Mouse (Mus musculus) limb, embryonic 12.5 days (tissue): ENCODE results near the gene 9930104L06Rik. TPM values are rescaled to one million over a fixed set of nuclear protein-coding genes. Genes with fewer than 3 reads are reported as not detected.
A peak's percentile ranks its signal among the peaks of the same experiment; 100 is the strongest.

Source experiments
- ATAC-seq: fragments of 200-750 bp; cut with Nextera tagmentation; 2 replicates; pipeline ENCODE4 v1.8.0; 2017; ENCODE audit warnings: low read depth, moderate TSS enrichment; ENCODE audit not compliant: insufficient number of reproducible peaks, insufficient read depth, low FRiP score, low TSS enrichment
- H3K27ac ChIP-seq: fragments of 300-500 bp; sonication (generic); 2 replicates; pipeline ENCODE4 v1.5.1; 2016; ENCODE audit warnings: mild to moderate bottlenecking, moderate library complexity
- H3K27me3 ChIP-seq: fragments of 300-500 bp; sonication (generic); 2 replicates; pipeline ENCODE4 v1.6.1; 2016; ENCODE audit warnings: mild to moderate bottlenecking, moderate library complexity
- H3K36me3 ChIP-seq: fragments of 300-500 bp; sonication (generic); 2 replicates; pipeline ENCODE4 v1.6.1; 2016; ENCODE audit warnings: mild to moderate bottlenecking, moderate library complexity
- H3K4me1 ChIP-seq: fragments of 300-500 bp; sonication (generic); replicated peaks from 2 replicates; pipeline ENCODE4 v1.6.1; 2016
- H3K4me2 ChIP-seq: fragments of 300-500 bp; sonication (generic); 2 replicates; pipeline ENCODE4 v1.6.1; 2016; ENCODE audit warnings: mild to moderate bottlenecking, moderate library complexity
- H3K4me3 ChIP-seq: fragments of 300-500 bp; sonication (generic); replicated peaks from 2 replicates; pipeline ENCODE4 v1.5.1; 2016; ENCODE audit warnings: mild to moderate bottlenecking
- H3K9ac ChIP-seq: fragments of 300-500 bp; sonication (generic); replicated peaks from 2 replicates; pipeline ENCODE4 v1.6.1; 2016; ENCODE audit warnings: mild to moderate bottlenecking, moderate library complexity
- H3K9me3 ChIP-seq: fragments of 300-500 bp; sonication (generic); 2 replicates; pipeline ENCODE4 v1.6.1; 2016; ENCODE audit warnings: mild to moderate bottlenecking, moderate library complexity
- WGBS: fragments of 180-500 bp; shearing (Covaris S2); methylation state at CpG from one replicate; pipeline ENCODE4 v1.1.7; 2016; 5-methylcytosine and 5-hydroxymethylcytosine counted together
- polyA plus RNA-seq: library from polyadenylated mRNA; unstranded; fragments of >200 nt; fragmentation: Nextera tagmentation; extraction: Ambion mirVana; gene quantifications from 2 replicates; pipeline ENCODE4 v1.2.1, GENCODE M21; 2016

Gene 9930104L06Rik
- polyA plus RNA-seq, 1 experiment from 2014 or later: 19.4 TPM

DNA sequence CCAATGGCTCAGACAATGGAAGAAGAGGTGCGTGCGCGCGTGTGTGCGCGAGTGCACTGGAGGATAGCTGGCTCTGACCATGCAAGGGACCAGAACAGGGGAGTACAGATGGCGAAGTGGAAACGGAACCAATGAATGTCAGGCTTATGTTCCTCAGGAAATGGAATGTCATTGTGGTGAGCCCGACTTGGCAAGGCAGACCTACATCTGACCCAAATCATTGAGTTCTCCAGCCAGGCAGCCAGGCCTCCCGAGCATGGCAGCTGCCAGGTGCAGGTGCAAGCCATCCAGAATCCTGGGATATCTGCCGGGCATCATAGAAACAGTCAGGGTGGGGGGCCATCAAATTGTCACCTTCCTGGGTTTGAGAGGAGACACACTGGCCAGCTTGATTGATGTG is 24.1 kb downstream of the 9930104L06Rik start:
- H3K27me3 ChIP-seq: peaks cover 93% of the 10 kb centered on the region

GRCm38 (mm10) chr4:124962576-124962975 is 25.7 kb downstream of the 9930104L06Rik start:
- 25% methylated on average over 11 of the region's 11 CpGs for WGBS
- Histone ChIP-seq H3K36me3 (no peaks in the 10 kb centered on the region), H3K4me3 (no peak overlapping the region), H3K4me1 (peaks cover 21% of the 10 kb centered on the region; the same call in 1 of the 2 replicates), H3K27me3 (peaks cover 90% of the 10 kb centered on the region), H3K27ac (no peak overlapping the region), H3K4me2 (no peak overlapping the region), H3K9me3 (no peaks in the 10 kb centered on the region), H3K9ac (no peak overlapping the region)
- no peak for ATAC-seq

More for the DNA sequence above, 24.1 kb downstream of the 9930104L06Rik start:
- H3K27ac ChIP-seq: no peak overlapping the region
- no peaks in the 10 kb centered on the region for H3K36me3 ChIP-seq
- H3K9me3 ChIP-seq: no peaks in the 10 kb centered on the region
- ATAC-seq: no peak
- H3K9ac ChIP-seq: no peak overlapping the region
- no peak overlapping the region for H3K4me2 ChIP-seq
- WGBS: 88% methylated on average over 11 of the region's 11 CpGs
- H3K4me3 ChIP-seq: no peak overlapping the region
- H3K4me1 ChIP-seq: peaks cover 21% of the 10 kb centered on the region; the same call in 1 of the 2 replicates

GRCm38 (mm10) chr4:124964912-124965599 is 28.2 kb downstream of the 9930104L06Rik start:
- Histone ChIP-seq H3K9ac (0 out of 2 replicates have a peak overlapping the region, but pooled peaks have one; percentile 18), H3K4me3 (no peak overlapping the region), H3K36me3 (no peaks in the 10 kb centered on the region), H3K9me3 (no peaks in the 10 kb centered on the region), H3K27ac (no peak overlapping the region), H3K27me3 (peaks cover 90% of the 10 kb centered on the region), H3K4me1 (peaks cover 25% of the 10 kb centered on the region), H3K4me2 (no peak overlapping the region)
- no peak for ATAC-seq
- WGBS: 10% methylated on average over 8 of the region's 8 CpGs

- Histone ChIP-seq H3K27ac (no peak overlapping the region), H3K27me3 (peaks cover 90% of the 10 kb centered on the region), H3K9ac (no peak overlapping the region; the same call in 1 of the 2 replicates), H3K9me3 (no peaks in the 10 kb centered on the region), H3K4me2 (peak overlapping the region; percentile 6), H3K36me3 (no peaks in the 10 kb centered on the region), H3K4me3 (no peak overlapping the region), H3K4me1 (peaks cover 48% of the 10 kb centered on the region)
- 22% methylated on average over 6 of the region's 6 CpGs for WGBS
- no peak for ATAC-seq
Observed at GRCm38 (mm10) chr4:124968711-124969110, 31.9 kb downstream of the 9930104L06Rik start.

DNA sequence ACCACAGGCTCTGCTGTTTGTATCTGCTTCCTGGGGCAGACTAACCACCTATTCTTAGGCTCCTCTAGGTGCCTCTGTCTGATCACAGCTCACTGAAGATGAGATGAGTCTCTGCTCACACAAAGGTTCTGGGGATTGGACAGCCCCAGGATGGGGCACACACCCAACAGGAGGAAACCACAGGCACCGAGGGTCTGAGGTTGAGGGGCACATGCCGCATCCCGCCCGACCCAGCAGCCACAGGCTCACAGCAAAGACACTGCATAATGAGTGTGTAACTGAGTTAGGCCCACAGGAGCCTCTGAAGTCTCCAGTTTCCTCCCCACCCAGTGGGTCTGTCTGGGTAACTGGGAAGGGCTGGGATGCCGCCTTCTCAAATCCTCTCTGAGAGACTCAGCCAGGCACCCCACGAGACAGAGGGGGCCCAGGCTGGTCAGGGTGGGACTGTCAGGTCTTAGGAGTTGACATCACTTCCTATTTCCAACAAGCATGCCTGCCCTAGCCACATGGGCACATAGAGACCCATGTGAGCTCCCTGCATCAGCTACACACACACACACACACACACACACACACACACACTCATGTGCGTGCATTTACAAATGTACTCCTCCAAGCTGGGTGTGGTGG is 32.5 kb downstream of the 9930104L06Rik start:
- Histone ChIP-seq H3K9ac (no peak overlapping the region), H3K36me3 (no peaks in the 10 kb centered on the region), H3K4me2 (peak overlapping the region; percentile 6; the same call in 1 of the 2 replicates), H3K4me3 (no peak overlapping the region), H3K27me3 (peaks cover 90% of the 10 kb centered on the region), H3K27ac (no peak overlapping the region), H3K9me3 (no peaks in the 10 kb centered on the region), H3K4me1 (peaks cover 48% of the 10 kb centered on the region)
- 68% methylated on average over 7 of the region's 7 CpGs for WGBS
- ATAC-seq: no peak

DNA sequence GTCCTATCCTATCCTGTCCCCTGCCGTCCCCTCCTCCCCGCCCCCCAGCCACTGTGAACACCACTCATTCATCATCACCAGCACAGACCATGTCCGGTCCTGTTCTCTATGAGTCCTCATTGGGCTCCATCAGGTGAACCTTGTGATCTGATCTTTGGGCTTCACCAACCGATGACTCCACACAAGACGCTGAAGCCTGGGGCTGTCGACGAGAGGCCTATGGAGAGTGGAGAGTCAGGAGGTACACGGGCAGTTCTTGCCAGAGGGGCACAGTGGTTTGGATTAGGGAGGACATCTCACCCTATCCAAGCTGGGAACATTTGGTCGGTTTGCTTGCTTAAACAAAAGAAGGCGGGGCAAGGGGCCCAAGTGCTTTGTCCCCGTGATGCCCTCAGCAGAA is 33.3 kb downstream of the 9930104L06Rik start:
- Histone ChIP-seq H3K27ac (no peak overlapping the region), H3K27me3 (peaks cover 92% of the 10 kb centered on the region), H3K4me1 (peaks cover 46% of the 10 kb centered on the region), H3K4me2 (no peak overlapping the region), H3K9ac (no peak overlapping the region), H3K9me3 (no peaks in the 10 kb centered on the region), H3K4me3 (no peak overlapping the region), H3K36me3 (no peaks in the 10 kb centered on the region)
- no peak for ATAC-seq
- 62% methylated on average over 11 of the region's 11 CpGs for WGBS

GRCm38 (mm10) chr4:124970677-124971076 is 33.8 kb downstream of the 9930104L06Rik start:
- ATAC-seq: no peak
- Histone ChIP-seq H3K36me3 (no peaks in the 10 kb centered on the region), H3K9ac (no peak overlapping the region), H3K9me3 (no peaks in the 10 kb centered on the region), H3K4me1 (peaks cover 43% of the 10 kb centered on the region), H3K27ac (no peak overlapping the region), H3K4me3 (no peak overlapping the region), H3K27me3 (peaks cover 92% of the 10 kb centered on the region), H3K4me2 (no peak overlapping the region)
- 28% methylated on average over 5 of the region's 5 CpGs for WGBS

GRCm38 (mm10) chr4:124971094-124971493 is 34.2 kb downstream of the 9930104L06Rik start:
- H3K27me3 ChIP-seq: peaks cover 90% of the 10 kb centered on the region
- no peak for ATAC-seq
- H3K4me1 ChIP-seq: peaks cover 43% of the 10 kb centered on the region
- no peaks in the 10 kb centered on the region for H3K9me3 ChIP-seq
- H3K4me3 ChIP-seq: no peak overlapping the region
- H3K9ac ChIP-seq: no peak overlapping the region
- no peaks in the 10 kb centered on the region for H3K36me3 ChIP-seq
- 42% methylated on average over 8 of the region's 8 CpGs for WGBS
- no peak overlapping the region for H3K27ac ChIP-seq
- H3K4me2 ChIP-seq: no peak overlapping the region

DNA sequence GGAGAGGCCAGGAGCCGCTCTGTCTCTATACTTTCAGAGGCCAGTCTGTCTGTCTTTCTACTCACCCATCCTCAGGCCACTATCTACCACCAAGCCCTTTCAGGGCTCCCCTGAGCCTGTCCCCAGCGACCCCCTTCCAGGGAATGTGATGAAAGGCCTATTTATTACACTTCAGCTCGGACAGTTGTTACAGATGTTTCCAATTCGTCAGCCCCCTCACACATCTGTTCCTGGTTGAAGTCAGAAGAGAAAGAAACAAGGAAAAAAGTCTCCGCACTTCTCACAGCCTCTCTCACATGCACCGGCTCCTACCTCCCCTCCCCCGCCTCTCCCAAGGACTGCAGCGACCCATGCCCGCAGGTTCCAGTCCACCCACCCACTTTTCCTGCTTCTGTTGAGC is 35.5 kb downstream of the 9930104L06Rik start:
- Histone ChIP-seq H3K36me3 (no peaks in the 10 kb centered on the region), H3K4me2 (no peak overlapping the region), H3K4me3 (no peak overlapping the region), H3K9ac (no peak overlapping the region), H3K27ac (no peak overlapping the region), H3K27me3 (peaks cover 85% of the 10 kb centered on the region), H3K9me3 (no peaks in the 10 kb centered on the region), H3K4me1 (peaks cover 43% of the 10 kb centered on the region)
- ATAC-seq: no peak
- WGBS: 14% methylated on average over 9 of the region's 9 CpGs

- H3K9ac ChIP-seq: no peak overlapping the region
- no peaks in the 10 kb centered on the region for H3K9me3 ChIP-seq
- no peak overlapping the region for H3K4me2 ChIP-seq
- no peaks in the 10 kb centered on the region for H3K36me3 ChIP-seq
- no peak overlapping the region for H3K27ac ChIP-seq
- ATAC-seq: no peak
- peaks cover 42% of the 10 kb centered on the region for H3K4me1 ChIP-seq
- H3K27me3 ChIP-seq: peaks cover 86% of the 10 kb centered on the region
- no peak overlapping the region for H3K4me3 ChIP-seq
- WGBS: 74% methylated on average over 2 of the region's 2 CpGs
Observed at GRCm38 (mm10) chr4:124973296-124973695, 36.4 kb downstream of the 9930104L06Rik start.

DNA sequence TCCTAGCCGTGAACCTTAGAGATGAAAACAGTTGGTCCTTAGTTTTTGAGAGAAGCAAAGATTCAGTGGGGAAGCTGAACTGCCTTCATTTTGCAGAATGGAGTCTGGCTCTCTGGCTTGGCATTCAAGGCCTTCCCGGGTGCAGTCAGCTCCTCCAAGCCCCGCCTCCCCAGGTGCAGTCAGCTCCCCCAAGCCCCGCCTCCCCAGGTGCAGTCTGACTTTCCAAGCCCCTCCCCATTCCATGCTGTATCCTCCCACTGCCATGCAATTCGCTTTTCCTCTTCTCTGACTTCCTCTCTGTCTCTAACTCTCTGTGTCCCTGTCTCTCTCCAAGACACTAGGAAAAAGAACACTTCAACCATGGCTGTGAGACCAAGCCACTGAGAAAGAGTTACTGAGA is 41.4 kb downstream of the 9930104L06Rik start:
- no peak overlapping the region for H3K4me3 ChIP-seq
- no peaks in the 10 kb centered on the region for H3K9me3 ChIP-seq
- H3K9ac ChIP-seq: no peak overlapping the region
- H3K4me1 ChIP-seq: no peaks in the 10 kb centered on the region; the same call in 1 of the 2 replicates
- no peak for ATAC-seq
- 28% methylated on average over 5 of the region's 5 CpGs for WGBS
- H3K27me3 ChIP-seq: peaks cover 86% of the 10 kb centered on the region
- no peaks in the 10 kb centered on the region for H3K36me3 ChIP-seq
- H3K4me2 ChIP-seq: no peak overlapping the region
- no peak overlapping the region for H3K27ac ChIP-seq
